Mouse (Mus musculus): Measurements from ENCODE around the gene 3110070M22Rik.
"Not testable (repeated sequence)": the region's sequence is repeated elsewhere in the genome, so short reads cannot be mapped to it uniquely, and the experiment has no call there.

The 3110070M22Rik gene

GRCm38 (mm10) chr13:119487880-119488580 is at the start of gene 3110070M22Rik, which contains the start of gene Tmem267:
Gene 3110070M22Rik, minus strand, starts transcription at chr13:119488383.
Gene Tmem267, plus strand, starts transcription at chr13:119488039.
- peak; percentile 83 for DNase-seq (ENCODE audit: low read depth, low spot score)

- DNase-seq (ENCODE audit: low read depth, low spot score), result not testable (repeated sequence)
Measured at GRCm38 (mm10) chr13:119494938-119495337, 6.8 kb upstream of the 3110070M22Rik start.

DNA sequence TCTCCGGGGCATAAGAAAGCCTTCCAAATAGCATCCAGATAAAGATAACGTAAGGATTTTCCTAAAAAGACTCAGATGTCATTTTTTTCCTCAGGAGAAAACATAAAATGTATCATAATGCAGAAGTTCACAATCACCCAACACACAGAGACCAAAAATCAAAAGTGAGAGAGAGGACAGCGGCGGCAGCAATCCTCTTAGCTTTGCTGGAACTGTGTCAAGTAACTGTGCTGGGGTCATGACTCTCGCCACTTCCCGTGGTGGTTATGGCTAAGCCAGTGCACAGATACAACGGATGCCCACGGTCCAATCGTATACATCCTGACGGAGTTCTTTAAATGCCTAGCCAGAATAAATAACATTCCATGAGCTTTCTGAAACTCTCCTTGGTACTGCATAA is 3.9 kb upstream of the 3110070M22Rik start:
- DNase-seq (ENCODE audit: low read depth, low spot score), result not testable (repeated sequence)

DNA sequence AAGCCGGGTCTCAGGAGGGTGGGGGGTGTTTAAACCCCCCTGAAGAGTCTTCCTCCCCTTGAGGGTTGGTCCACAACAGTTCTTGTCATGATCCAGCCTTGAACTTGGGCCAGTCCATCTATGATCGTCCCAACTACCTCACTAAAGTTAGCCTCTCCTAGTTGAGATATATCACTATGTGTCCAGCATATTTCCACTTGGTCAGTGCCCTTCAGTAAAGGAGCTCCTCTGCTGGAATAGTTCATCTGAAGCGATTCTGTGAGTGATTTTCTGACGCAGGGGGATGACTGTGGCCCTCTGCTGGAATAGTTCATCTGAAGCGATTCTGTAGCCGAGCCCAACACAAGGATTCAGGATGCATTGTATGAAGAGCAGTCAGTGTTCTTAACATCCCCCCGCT is 829 bp downstream of the 3110070M22Rik start:
- no peak for DNase-seq (ENCODE audit: low read depth, low spot score)

- DNase-seq (ENCODE audit: low read depth, low spot score), result no peak
Measured at GRCm38 (mm10) chr13:119477789-119478188, 10.4 kb downstream of the 3110070M22Rik start.

DNA sequence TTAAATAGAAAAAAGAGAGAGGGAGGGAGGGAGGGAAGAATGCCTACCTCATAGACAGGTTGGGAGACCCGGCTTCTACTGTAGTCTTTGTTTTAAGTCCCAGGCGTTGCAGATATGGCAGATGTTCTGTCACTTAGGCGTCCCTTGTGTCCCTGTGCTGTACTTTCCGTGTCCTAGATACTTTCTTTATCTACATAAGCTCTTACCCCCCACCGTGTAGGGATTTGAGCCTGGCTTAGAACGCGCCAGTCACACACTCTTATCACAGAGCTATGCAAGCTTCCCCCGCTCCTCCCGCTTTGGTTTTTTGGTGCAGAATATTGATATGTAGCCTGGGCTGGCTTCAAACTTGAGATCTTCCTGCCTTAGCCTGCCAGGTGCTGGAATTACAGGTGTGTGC is 11.6 kb downstream of the 3110070M22Rik start:
- DNase-seq (ENCODE audit: low read depth, low spot score), result no peak

GRCm38 (mm10) chr13:119462596-119463560 is 25.3 kb downstream of the 3110070M22Rik start, which contains the start of gene 4833420G17Rik:
Gene 4833420G17Rik, plus strand, starts transcription at chr13:119462768.
- DNase-seq (ENCODE audit: low read depth, low spot score), result peak; percentile 92

- no peak for DNase-seq (ENCODE audit: low read depth, low spot score)
Measured at GRCm38 (mm10) chr13:119461900-119462595, 26.1 kb downstream of the 3110070M22Rik start.

DNA sequence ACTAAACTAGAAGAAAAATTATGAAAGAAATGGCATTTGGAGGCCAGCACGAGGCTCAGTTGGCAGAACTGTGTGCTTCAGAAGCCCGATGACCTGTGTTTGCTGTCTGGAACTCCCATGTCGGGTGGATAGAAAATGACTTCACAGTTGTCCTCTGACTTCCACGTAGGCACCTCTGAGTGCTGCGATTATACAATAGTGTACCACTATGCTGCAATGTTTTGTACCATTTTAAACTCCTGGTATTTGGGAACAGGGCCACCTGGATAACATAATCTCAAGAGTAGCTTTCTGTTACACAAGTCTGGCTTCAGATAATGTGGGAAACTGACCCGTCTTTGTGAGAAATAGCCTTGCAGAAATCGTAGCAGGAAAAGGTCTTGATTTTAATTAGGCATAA is 31.8 kb downstream of the 3110070M22Rik start:
- DNase-seq (ENCODE audit: low read depth, low spot score), result no peak

DNA sequence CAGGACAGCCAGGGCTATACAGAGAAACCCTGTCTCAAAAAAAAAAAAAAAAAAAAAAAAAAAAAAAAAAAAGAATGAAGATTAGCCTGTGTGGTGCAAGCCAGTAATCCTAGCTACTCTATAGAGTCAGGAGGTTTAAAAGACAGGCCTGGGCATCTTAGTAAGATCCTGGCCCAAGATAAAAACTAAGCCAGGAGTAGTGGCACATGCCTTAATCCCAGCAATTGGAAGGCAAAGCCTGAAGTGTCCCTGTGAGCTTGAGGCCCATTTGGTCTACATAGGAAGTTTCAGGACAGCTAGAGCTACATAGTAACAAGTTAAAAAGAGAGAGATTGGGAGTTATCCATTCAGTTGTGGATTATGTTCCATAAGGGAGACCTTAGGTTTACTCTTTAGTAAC is 33.1 kb downstream of the 3110070M22Rik start:
- no peak for DNase-seq (ENCODE audit: low read depth, low spot score)

DNA sequence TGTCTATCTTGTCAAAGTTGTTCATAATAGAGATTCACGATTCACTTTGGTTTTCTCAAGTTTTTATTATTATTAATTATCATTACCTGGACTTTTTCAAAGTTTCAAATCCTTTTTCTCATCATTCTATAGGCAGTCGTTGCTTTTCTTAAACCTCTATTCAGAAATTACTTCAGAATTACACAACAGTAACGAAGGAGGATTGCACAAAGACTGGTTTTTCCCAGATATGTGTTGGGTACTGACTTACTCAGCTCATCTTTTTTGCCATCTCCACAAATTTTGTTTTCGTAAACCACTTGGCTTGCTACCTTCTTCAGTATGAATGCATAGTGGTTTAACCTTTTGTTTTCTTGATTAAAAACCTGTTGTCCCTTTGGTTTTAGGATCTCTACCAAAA is 34.6 kb downstream of the 3110070M22Rik start:
- no peak for DNase-seq (ENCODE audit: low read depth, low spot score)

GRCm38 (mm10) chr13:119442244-119442643 is 45.9 kb downstream of the 3110070M22Rik start:
- DNase-seq (ENCODE audit: low read depth, low spot score), result no peak

Measured in forelimb bud, embryonic 11.5 days (tissue).